Mouse (Mus musculus) MEL (cell line): ENCODE results near the gene Txnip.

ENCODE experiments used
- CTCF ChIP-seq, 3 experiments: IDR thresholded peaks in 2 of 3; conservative IDR thresholded peaks in 1 of 3; 2 replicates each; pipeline ENCODE4 v1.5.1; 2011 to 2012; ENCODE audit warnings: low read length in 3 of 3, low read depth in 2 of 3, mild to moderate bottlenecking in 2 of 3, improper control_type of control experiment in 1 of 3, inconsistent platforms in 1 of 3, mixed read lengths in 1 of 3, moderate library complexity in 1 of 3; ENCODE audit not compliant: control insufficient read depth in 1 of 3, insufficient read depth in 1 of 3, poor library complexity in 1 of 3, severe bottlenecking in 1 of 3
- GABPA ChIP-seq: IDR thresholded peaks from 2 replicates; pipeline ENCODE4 v1.6.1; 2012; ENCODE audit warnings: low read depth, mild to moderate bottlenecking, inconsistent platforms, low read length, improper control_type of control experiment, moderate library complexity
- MAFK ChIP-seq: IDR thresholded peaks from 2 replicates; pipeline ENCODE4 v1.6.1; 2011; ENCODE audit warnings: low read depth, mild to moderate bottlenecking, low read length, improper control_type of control experiment, borderline replicate concordance
- MAX ChIP-seq: IDR thresholded peaks from 2 replicates; pipeline ENCODE4 v1.6.1; 2011; ENCODE audit warnings: low read length, improper control_type of control experiment
- SMC3 ChIP-seq: IDR thresholded peaks from 2 replicates; pipeline ENCODE4 v1.6.1; 2011; ENCODE audit warnings: low read depth, low read length, improper control_type of control experiment
- TAL1 ChIP-seq: IDR thresholded peaks from 2 replicates; pipeline ENCODE4 v1.6.1; 2012; ENCODE audit warnings: mild to moderate bottlenecking, inconsistent platforms, low read length, moderate library complexity, mixed read lengths
- TBP ChIP-seq: IDR thresholded peaks from 2 replicates; pipeline ENCODE4 v1.8.0; 2011; ENCODE audit warnings: low read depth, low read length, improper control_type of control experiment

DNA sequence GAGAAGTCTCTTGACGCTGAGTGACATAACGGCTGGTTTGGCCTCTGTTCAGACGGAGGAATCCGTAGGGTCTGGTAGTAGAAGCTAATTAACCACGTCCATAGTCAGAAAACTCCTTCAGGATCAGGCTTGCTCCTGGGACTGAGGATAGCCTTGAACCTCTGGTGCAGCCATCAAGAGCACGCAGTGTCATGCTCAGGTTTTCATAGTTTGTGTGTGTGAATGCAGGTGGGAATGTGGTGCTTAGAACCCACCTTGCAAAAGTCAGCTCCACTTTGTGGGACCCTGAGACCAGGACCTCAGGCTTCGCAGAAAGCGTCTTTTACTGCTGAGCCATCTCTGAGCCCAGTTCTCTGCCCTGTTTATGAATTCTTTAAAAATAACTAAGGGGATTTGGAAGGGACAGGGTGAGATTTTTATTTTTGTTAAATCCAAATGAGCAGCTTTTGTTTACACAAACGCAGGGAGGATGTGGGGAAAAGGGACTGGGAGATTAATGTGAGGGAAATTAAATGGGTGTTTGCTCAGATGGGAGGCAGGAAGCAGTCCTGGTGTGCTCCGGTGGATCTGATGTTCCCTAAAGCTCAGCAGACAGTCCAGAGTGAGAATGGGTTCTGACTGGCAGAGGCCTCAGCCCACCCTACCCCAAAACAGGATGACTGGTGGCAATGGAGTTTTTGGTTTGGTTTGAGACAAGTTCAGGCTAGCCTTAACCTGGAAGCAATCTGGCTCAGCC lies 4.4 kb downstream of the Txnip start:
- TF ChIP-seq CTCF (IDR thresholded peaks at IDR 0.05 in 2 of 3, conservative IDR thresholded peaks at IDR 0.05 in 1 of 3; ENCODE audit: control insufficient read depth in 1 of 3, insufficient read depth in 1 of 3, low read depth in 2 of 3, low read length in 3 of 3, poor library complexity in 1 of 3, severe bottlenecking in 1 of 3): no peak
- TF ChIP-seq TBP: no peak
- TF ChIP-seq TAL1: no peak
- TF ChIP-seq MAFK: no peak
- no peak for TF ChIP-seq GABPA
- no peak for TF ChIP-seq SMC3
- TF ChIP-seq MAX: no peak
